Mouse (Mus musculus) neutrophil, adult 83 days (primary cell): ENCODE measurements around the gene Reps1. TPM values are rescaled to one million over a fixed set of nuclear protein-coding genes. Genes with fewer than 3 reads are reported as not detected.

ENCODE experiments used
- total RNA-seq, 2 experiments: library from RNA; stranded (reverse); gene quantifications; one replicate each; pipeline ENCODE4 v1.2.4; 2023

The Reps1 gene
- 10 to 100 TPM; 48.4 to 58.9 TPM for total RNA-seq

DNA sequence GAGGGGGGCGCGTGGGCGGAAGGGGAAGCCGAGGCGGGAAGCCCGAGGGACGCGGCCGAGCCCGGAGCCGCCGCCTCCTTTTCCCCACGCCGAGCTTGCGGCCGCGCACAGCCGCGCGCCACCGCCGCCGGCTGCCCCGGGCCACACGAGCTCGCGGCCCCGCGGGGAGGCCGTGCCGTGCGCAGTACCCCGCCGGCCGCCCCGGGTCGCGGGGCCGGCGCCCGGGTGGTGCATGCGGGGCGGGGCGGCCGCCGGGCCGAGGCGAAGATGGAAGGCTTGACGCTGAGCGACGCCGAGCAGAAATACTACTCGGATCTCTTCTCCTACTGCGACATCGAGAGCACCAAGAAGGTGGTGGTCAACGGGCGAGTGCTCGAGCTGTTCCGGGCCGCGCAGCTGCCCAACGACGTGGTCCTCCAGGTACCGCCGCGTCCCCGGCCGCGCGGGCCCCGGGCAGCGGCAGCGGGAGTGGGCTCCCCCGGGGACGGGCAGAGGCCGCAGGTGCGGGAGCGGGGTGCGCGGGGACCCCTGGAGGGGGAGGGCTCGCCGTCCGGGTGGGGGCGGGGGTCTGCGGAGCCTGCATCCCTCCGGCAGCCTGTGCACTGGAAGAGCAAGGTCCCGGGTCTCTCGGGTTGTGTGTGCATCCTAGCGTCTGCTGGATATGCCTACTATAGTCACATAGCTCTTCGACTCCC lies at the start of gene Reps1:
Gene Reps1, plus strand, starts transcription at position 166 of the 695 bp plus-strand sequence.

DNA sequence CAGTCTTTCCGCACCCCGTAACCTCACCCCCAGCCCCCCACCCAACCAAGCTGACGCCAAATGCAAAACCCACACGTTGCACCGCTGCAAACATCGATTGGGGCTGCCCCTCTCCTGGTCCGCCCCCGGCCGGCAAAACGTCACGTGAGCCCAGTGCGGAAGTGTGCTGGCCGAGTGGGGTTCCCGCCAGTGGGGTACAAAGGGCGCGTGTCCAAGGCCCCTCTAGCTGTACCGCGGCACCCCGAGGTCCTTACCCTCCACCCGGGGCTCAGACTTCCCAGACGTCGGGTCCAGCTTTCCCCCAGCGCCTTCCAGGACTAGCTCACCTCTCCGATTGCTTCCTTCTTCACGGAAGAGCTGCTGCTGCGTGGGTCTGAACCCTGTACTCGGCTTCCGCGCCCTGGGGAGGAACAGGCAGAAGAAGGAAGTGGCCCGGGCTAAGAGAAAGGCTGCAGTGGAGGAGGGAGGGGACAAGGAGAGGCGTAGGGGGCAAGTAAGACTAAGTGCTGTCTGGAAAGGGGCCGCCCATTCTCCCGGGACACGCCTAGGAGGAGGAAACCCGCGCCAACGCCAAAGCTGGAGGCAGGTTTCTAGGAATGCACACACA lies 32.8 kb upstream of the Reps1 start, which contains the start of gene Abracl:
Gene Abracl, minus strand, starts transcription at position 548 of the 607 bp plus-strand sequence.

Other genes with a start within 250 kb of the Reps1 start
- 10 to 100 TPM; 34.9 to 45.9 TPM for gene Heca, start 107.8 kb upstream of the Reps1 start, total RNA-seq
- 100 to 1,000 TPM in 1 of 2 experiments, 10 to 100 TPM in 1; 93.2 to 108 TPM for gene Abracl, start 32.6 kb upstream of the Reps1 start, total RNA-seq
- gene Ect2l, start 155.0 kb downstream of the Reps1 start, total RNA-seq, result not detected
- 1 to 10 TPM; 7.2 to 7.6 TPM for gene Ccdc28a, start 179.1 kb downstream of the Reps1 start, total RNA-seq